Mouse (Mus musculus) brain, embryonic 14.5 days (tissue): ENCODE measurements around the gene Smoc1.

Experiments used
- CTCF ChIP-seq: fragments of 200-500 bp; IDR thresholded peaks from 2 replicates; pipeline ENCODE4 v1.5.1; 2012; ENCODE audit warnings: inconsistent platforms, mild to moderate bottlenecking, moderate library complexity, borderline replicate concordance; ENCODE audit not compliant: insufficient read depth, insufficient read length; ENCODE audit errors: extremely low read depth
- POLR2A ChIP-seq: fragments of 200-500 bp; IDR thresholded peaks from 2 replicates; pipeline ENCODE4 v1.6.1; 2012; ENCODE audit warnings: mild to moderate bottlenecking, inconsistent platforms, borderline replicate concordance; ENCODE audit not compliant: poor library complexity, insufficient read depth, insufficient read length, severe bottlenecking; ENCODE audit errors: extremely low read depth

- no peak for TF ChIP-seq CTCF
- no peak for TF ChIP-seq POLR2A
Measured at GRCm38 (mm10) chr12:80988286-80988685, 38.3 kb upstream of the Smoc1 start.
